Mouse (Mus musculus): ENCODE results near the gene Sp6.
A peak's percentile ranks its signal among the peaks of the same experiment; 100 is the strongest.

Sp6 gene

DNA sequence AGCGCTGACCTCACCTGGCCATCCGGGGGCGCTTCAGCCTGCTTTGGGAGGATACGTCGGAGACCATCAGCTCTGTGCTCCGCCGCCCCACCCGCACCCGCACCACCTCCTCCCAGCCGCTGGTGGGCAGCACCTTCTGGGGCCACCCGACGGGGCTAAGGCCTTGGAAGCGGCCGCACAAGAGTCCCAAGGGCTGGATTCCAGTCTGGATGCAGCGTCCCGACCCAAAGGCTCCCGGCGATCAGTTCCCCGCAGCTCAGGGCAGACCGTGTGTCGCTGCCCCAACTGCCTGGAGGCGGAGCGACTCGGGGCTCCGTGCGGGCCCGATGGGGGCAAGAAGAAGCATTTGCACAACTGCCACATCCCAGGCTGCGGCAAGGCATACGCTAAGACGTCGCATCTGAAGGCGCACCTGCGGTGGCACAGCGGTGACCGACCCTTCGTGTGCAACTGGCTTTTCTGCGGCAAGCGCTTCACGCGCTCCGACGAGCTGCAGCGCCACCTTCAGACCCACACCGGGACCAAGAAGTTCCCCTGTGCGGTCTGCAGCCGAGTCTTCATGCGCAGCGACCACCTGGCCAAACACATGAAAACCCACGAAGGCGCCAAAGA lies 8.8 kb downstream of the Sp6 start:
- DNase-seq (ENCODE audit: low read depth), result no peak

DNA sequence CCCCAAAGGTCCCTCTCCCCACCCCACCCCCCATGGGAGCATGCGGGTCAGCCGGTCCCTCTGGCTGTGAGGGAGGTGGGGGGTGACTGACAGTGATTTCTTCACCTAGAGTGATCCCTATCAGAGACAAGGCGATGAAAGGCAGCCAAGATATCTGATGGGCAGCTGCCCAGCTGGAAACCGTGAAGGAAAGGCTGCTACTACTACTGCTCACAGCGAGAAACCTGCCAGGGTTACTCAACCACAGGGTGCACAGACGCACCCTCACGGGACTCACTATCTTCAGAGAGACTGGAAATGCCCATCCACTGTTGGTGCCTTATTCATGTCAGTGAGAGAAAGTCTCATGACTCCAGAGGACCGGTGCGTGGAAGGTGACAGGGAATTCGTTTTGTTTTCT lies 11.8 kb downstream of the Sp6 start:
- peak; percentile 35 for DNase-seq (ENCODE audit: low read depth)

- DNase-seq (ENCODE audit: low read depth), result peak; percentile 91
Observed at GRCm38 (mm10) chr11:97025721-97026344, 12.6 kb downstream of the Sp6 start.

DNA sequence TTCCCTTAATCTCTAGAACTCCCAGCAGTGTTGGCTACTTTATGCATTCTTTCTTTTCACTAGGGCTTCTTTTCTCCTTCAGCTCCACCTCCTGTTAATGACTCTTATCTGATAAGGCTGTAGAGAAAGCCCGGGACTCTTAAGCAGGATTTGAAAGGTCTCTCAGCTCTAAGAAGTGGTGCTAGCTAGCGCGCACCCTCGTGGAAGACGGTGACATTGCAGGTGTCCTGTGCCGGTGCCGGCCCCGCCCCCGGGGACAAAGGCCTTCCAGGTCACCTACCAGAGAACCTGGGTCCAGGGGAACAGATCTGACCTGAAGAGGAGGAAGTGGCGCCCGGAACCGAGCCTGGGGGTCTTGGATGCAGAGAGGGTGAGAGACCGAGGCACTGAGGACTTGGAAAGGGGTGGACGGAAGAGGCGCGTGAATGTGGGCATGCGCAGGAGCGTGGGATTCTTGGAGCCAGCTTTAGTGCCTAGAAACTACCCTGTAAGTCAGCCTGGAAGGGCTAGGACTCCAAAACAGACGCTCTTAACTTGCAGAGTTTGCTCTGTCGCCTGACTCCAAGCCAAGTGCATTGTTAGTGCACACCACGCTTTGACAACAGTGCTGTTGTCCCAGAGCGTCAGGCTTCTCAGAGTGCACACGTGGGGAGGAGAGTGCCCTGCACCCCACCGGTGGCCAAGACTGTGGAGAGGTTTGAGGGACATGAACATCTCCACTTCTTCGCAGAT lies 16.7 kb downstream of the Sp6 start, which contains the start of gene Scrn2:
Gene Scrn2, plus strand, starts transcription at position 253 of the 732 bp plus-strand sequence.
- peak; percentile 92 for DNase-seq (ENCODE audit: low read depth)

DNA sequence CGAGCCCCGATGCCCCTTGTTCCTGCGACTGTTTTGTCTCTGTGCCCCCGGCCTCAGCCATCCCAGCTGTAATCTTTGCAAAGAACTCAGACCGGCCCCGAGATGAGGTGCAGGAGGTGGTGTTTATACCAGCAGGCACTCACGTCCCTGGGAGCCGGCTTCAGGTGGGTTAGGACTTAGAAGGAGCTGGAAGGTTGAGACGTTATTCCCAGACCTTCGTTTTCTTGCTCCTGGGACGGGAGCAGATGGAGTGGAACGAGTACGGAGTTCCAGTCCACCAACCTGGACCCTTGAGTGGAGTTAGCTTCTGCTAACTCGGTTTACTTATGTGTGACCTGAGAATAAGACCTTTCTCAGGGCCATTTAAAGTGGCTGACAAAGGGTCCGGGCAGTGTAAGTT lies 17.2 kb downstream of the Sp6 start:
- DNase-seq (ENCODE audit: low read depth), result no peak

GRCm38 (mm10) chr11:97031977-97032376 lies 18.8 kb downstream of the Sp6 start:
- DNase-seq (ENCODE audit: low read depth), result no peak

- DNase-seq (ENCODE audit: low read depth), result no peak
Observed at GRCm38 (mm10) chr11:97032499-97032898, 19.3 kb downstream of the Sp6 start.

GRCm38 (mm10) chr11:97033781-97034180 lies 20.6 kb downstream of the Sp6 start:
- DNase-seq (ENCODE audit: low read depth), result no peak

- no peak for DNase-seq (ENCODE audit: low read depth)
Observed at GRCm38 (mm10) chr11:97036141-97036540, 22.9 kb downstream of the Sp6 start.

GRCm38 (mm10) chr11:97038881-97039280 lies 25.7 kb downstream of the Sp6 start:
- no peak for DNase-seq (ENCODE audit: low read depth)

DNA sequence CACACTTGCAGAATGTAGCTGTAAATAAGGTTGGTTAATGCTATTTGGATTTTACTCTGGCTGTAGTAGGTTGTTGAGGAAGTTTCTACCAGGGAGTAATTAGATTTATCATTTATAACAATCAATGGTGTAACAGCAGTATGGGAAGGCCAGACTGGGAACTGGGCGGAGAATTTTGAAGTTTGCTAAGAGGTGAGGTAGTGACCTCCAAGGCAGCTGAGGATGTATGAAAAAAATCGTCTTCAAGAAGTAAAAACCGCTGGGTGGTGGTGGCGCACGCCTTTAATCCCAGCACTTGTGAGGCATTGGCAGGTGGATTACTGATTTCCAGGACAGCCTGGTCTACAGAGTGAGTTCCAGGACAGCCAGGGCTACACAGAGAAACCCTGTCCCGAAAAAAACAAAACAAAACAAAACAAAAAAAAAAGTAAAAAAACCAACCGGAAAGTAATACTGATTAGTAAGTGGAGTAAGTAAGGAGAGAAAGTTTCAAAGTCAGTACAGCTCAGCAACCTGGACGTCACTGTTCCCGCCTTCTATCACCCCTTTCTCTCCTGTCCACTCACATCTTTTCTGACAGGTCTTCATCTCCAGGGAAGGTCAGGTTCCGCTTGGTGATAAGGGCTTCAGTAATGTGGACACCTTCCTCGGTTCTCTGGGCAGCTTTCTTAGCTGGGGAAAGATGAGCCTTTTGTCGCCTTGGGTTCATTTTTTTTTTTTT lies 27.3 kb downstream of the Sp6 start:
- DNase-seq (ENCODE audit: low read depth), result peak; percentile 45

DNA sequence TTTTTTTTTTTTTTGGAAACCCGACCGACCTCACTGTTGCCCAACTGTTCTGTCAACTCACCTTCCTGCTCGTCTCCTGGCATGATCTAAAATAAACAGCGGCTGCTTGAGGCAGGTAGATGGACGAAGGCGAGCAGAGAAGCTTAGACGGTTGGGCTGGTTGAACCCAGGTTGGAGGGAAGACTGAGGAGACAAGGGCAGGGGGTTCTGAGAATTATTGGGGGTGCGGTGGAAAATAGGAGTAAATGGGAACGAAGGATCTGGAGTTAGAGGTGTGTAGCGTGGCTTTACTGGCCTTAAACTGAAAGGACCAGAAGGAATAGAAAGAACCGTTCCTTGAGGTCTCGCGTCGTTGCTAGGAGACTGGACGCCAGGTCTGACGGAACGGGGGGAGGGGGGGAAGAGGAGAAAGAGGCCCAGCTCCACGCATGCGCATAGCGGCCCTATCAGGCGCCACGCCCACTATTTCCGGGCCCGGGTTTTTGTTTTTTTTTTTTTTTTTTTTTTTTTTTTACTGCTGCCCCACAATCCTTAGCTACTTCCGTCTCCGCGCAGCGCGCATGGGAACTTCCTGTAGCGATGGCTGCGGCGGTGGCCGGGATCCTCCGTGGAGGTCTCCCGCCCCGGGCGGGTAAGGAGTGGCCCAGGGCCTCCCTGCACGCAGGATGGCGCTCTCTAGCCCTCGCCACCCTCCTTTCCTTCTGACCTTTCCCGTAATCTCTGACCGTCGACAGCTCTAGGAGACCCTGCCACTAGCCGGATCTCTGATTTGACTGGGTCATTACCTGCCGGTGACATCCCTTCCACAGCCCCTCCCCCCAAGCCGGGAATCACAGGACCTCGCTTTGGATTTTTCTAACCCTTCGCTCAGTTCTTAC lies 28.1 kb downstream of the Sp6 start, which contains the start of the genes Lrrc46 and Mrpl10:
Gene Lrrc46, minus strand, starts transcription at position 386 of the 878 bp plus-strand sequence.
Gene Mrpl10, plus strand, starts transcription at position 539 of the 878 bp plus-strand sequence.
- DNase-seq (ENCODE audit: low read depth), result peak; percentile 96

DNA sequence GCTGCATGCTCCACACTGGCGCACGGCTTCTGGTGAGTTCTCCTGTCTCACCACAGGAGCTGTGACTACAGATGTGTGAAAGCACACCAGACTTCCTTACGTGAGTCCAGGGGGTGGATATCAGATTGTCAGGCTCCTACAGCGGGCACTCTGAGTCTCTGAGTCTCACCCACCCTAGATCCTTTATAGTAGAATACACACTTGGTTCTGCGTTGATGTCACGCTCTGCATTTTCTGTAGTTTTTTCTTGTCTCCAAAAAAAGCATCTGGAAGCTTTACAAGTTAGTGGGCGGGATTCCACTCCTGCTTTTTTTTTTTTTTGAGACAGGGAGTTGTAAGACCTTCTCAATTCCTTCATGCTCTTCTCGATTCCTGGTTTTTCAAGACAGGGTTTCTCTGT lies 31.7 kb downstream of the Sp6 start:
- DNase-seq (ENCODE audit: low read depth), result no peak

DNA sequence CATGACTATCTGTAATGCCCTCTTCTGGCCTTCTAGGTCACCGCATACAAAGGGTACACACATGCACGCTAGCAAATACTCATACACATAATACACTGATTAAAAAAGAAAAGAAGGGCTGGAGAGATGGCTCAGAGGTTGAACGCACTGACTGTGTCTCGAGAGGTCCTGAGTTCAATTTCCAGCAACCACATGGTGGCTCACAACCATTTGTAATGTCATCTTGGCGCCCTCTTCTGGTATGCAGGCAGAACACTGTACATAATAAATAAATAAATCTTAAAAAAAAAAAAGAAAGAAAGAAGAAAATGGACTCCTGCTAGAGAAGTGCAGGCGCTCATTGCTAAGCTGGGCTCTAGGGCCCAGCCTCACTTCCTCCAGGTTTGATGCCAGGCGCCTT lies 32.7 kb downstream of the Sp6 start:
- DNase-seq (ENCODE audit: low read depth), result peak; percentile 70

DNA sequence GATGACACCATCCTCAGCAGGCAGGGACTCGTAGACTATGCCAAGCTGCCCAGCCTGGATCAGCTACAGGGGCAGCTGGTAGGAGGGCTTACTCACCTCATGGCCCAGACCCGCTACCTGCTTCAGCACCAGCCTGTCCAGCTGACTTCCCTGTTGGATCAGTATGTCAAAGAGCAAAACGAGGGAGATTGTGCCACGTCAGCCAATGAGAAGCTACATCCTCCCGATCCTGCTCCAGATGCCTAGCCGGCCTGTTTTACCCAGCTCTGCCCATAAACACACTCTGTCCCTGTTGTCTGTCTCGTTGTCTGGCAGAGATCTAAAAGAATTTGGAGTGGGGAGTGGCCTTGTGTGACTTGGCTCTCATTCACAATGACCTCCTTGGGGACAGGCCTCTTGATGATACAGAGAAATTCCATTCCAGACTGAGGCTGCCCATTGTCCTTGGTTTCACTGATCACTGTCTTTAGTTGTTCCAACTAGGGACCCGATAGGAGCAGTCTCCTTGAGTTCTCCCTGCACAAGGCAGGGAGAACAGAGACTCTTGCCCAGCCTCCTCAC lies 35.0 kb downstream of the Sp6 start:
- no peak for DNase-seq (ENCODE audit: low read depth)

GRCm38 (mm10) chr11:97049492-97050085 lies 36.4 kb downstream of the Sp6 start:
- no peak for DNase-seq (ENCODE audit: low read depth)

DNA sequence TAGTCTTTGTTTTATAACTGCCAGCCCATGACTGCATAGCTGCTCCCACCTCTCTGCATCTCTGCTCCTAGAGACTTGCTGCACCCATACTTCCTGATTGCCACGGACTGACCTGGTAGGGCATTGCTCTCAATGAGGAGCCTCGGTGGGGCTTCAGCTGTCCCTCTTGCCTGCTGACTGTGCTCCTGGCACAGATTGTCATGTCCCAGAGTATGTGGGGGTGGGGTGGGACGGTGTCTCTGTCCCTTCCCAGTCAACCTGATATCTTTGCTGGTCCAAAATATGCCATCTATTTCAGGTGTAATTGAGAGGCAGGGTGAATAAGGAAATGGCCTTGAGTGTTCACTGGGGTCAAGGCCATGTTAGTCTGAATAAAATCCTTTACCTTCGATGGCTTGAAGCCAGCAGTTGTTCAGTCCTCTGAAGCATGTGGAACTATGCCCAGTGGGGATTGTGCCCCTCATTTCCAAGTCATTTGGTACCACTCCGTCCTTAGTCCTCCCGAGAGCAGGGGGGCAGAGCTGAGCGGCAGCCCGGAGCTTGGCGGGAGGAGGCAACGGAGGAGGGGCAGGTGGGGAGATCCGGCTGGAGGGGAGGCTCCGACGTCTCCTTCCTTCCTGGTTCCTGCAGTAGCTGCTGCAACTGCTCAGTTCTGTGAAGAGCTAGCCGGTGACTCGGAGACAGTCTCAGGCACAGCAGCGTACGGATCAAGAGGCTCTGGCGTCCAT lies 37.2 kb downstream of the Sp6 start, which contains the start of gene Osbpl7:
Gene Osbpl7, plus strand, starts transcription at position 413 of the 728 bp plus-strand sequence.
- peak; percentile 90 for DNase-seq (ENCODE audit: low read depth)

GRCm38 (mm10) chr11:97050944-97051586 lies 37.9 kb downstream of the Sp6 start:
- peak; percentile 36 for DNase-seq (ENCODE audit: low read depth)

DNA sequence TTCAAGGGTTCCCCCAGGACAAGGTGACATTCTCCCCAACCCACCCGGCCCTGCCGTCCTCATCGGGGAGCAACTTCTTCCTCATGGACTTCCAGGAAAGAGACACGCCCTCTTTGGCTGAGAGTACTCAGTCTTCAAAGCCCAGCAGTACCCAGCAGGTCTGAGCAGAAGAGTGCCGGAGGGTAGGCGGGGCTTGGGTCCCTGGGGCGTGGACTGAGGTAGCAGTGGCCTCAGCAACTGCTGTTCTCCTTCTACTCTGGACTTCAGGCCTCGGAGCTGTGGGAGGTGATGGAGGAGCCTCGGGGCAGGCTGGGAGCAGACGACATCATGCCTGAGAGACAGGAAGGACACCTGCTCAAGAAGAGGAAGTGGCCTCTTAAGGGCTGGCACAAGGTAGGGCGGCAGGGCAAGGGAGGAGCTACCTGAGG lies 39.0 kb downstream of the Sp6 start:
- peak; percentile 58 for DNase-seq (ENCODE audit: low read depth)

Measured in 416B (cell line).